Mouse (Mus musculus) MEL (cell line): ENCODE measurements around the gene Samd4. TPM values are rescaled to one million over a fixed set of nuclear protein-coding genes. Genes with fewer than 3 reads are reported as not detected.

ENCODE experiments used
- DNase-seq: peaks from one replicate; pipeline ENCODE4 v3.0.0; 2011; ENCODE audit warnings: low read depth, low spot score
- H3K27ac ChIP-seq: 2 replicates; pipeline ENCODE4 v1.5.1; 2012; ENCODE audit warnings: low read depth, mild to moderate bottlenecking, control low read depth, low read length, moderate library complexity; ENCODE audit not compliant: control insufficient read depth
- H3K27me3 ChIP-seq, 2 experiments: fragments of 150-350 bp in 1 of 2; sonication (generic) in 1 of 2; 2 replicates each; pipeline ENCODE4 v1.6.1; 2012; ENCODE audit warnings: low read length in 2 of 2, mild to moderate bottlenecking in 2 of 2, improper control_type of control experiment in 1 of 2, moderate library complexity in 1 of 2; ENCODE audit not compliant: insufficient read depth in 2 of 2, control insufficient read depth in 1 of 2
- H3K36me3 ChIP-seq, 2 experiments: 2 replicates each; pipeline ENCODE4 v1.6.1; 2012 to 2014; ENCODE audit warnings: low read length in 2 of 2, improper control_type of control experiment in 1 of 2, inconsistent platforms in 1 of 2, mild to moderate bottlenecking in 1 of 2; ENCODE audit not compliant: insufficient read depth in 2 of 2, control insufficient read depth in 1 of 2
- H3K4me1 ChIP-seq, 2 experiments: fragments of 150-350 bp in 1 of 2; sonication (generic) in 1 of 2; 2 replicates each; pipeline ENCODE4 v1.6.1; 2012; ENCODE audit warnings: low read length in 2 of 2, improper control_type of control experiment in 1 of 2, mild to moderate bottlenecking in 1 of 2; ENCODE audit not compliant: insufficient read depth in 2 of 2, control insufficient read depth in 1 of 2
- H3K4me3 ChIP-seq, 2 experiments: fragments of 150-350 bp in 1 of 2; sonication (generic) in 1 of 2; 2 replicates each; pipeline ENCODE4 v1.5.1; 2012; ENCODE audit warnings: low read depth in 2 of 2, low read length in 2 of 2, mild to moderate bottlenecking in 2 of 2, moderate library complexity in 2 of 2, control low read depth in 1 of 2, improper control_type of control experiment in 1 of 2; ENCODE audit not compliant: control insufficient read depth in 1 of 2, insufficient read depth in 1 of 2
- H3K79me2 ChIP-seq: 2 replicates; pipeline ENCODE4 v1.6.1; 2012; ENCODE audit warnings: mild to moderate bottlenecking, low read length, moderate library complexity; ENCODE audit not compliant: control insufficient read depth, poor library complexity, insufficient read depth
- H3K9ac ChIP-seq: 2 replicates; pipeline ENCODE4 v1.6.1; 2012; ENCODE audit warnings: low read depth, mild to moderate bottlenecking, control low read depth, low read length, moderate library complexity; ENCODE audit not compliant: control insufficient read depth, poor library complexity, severe bottlenecking
- H3K9me3 ChIP-seq: fragments of 150-350 bp; sonication (generic); replicated peaks from 2 replicates; pipeline ENCODE4 v1.6.1; 2012; ENCODE audit warnings: mild to moderate bottlenecking, low read length, improper control_type of control experiment, moderate library complexity; ENCODE audit not compliant: insufficient read depth
- BHLHE40 ChIP-seq: IDR thresholded peaks from 2 replicates; pipeline ENCODE4 v1.6.1; 2012; ENCODE audit warnings: low read depth, mild to moderate bottlenecking, inconsistent platforms, low read length, improper control_type of control experiment, borderline replicate concordance
- CHD2 ChIP-seq: IDR thresholded peaks from 2 replicates; pipeline ENCODE4 v1.6.1; 2011; ENCODE audit warnings: low read length, improper control_type of control experiment
- E2F4 ChIP-seq: IDR thresholded peaks from 2 replicates; pipeline ENCODE4 v1.6.1; 2011; ENCODE audit warnings: low read depth, low read length, improper control_type of control experiment, borderline replicate concordance
- EP300 ChIP-seq, 2 experiments: IDR thresholded peaks; 2 replicates each; pipeline ENCODE4 v1.6.1; 2011; ENCODE audit warnings: improper control_type of control experiment in 2 of 2, low read length in 2 of 2, low read depth in 1 of 2, mild to moderate bottlenecking in 1 of 2
- GABPA ChIP-seq: IDR thresholded peaks from 2 replicates; pipeline ENCODE4 v1.6.1; 2012; ENCODE audit warnings: low read depth, mild to moderate bottlenecking, inconsistent platforms, low read length, improper control_type of control experiment, moderate library complexity
- GATA1 ChIP-seq: IDR thresholded peaks from 2 replicates; pipeline ENCODE4 v1.6.1; 2011; ENCODE audit warnings: low read depth, low read length, improper control_type of control experiment
- HCFC1 ChIP-seq: IDR thresholded peaks from 2 replicates; pipeline ENCODE4 v1.6.1; 2012; ENCODE audit warnings: low read depth, mild to moderate bottlenecking, inconsistent platforms, low read length, improper control_type of control experiment, moderate library complexity
- KAT2A ChIP-seq: conservative IDR thresholded peaks from 2 replicates; pipeline ENCODE4 v1.6.1; 2012; ENCODE audit warnings: low read depth, low read length, improper control_type of control experiment, inconsistent platforms
- MAX ChIP-seq: IDR thresholded peaks from 2 replicates; pipeline ENCODE4 v1.6.1; 2011; ENCODE audit warnings: low read length, improper control_type of control experiment
- MEF2A ChIP-seq: IDR thresholded peaks from 2 replicates; pipeline ENCODE4 v1.6.1; 2014; ENCODE audit warnings: low read depth, mild to moderate bottlenecking, inconsistent platforms, low read length, improper control_type of control experiment; ENCODE audit not compliant: poor library complexity, insufficient replicate concordance, severe bottlenecking; ENCODE audit errors: extremely low read depth
- MXI1 ChIP-seq: IDR thresholded peaks from 2 replicates; pipeline ENCODE4 v1.6.1; 2011; ENCODE audit warnings: mild to moderate bottlenecking, low read depth, low read length, improper control_type of control experiment
- MYB ChIP-seq: IDR thresholded peaks from 2 replicates; pipeline ENCODE4 v1.6.1; 2011; ENCODE audit warnings: mild to moderate bottlenecking, low read depth, low read length, improper control_type of control experiment
- MYC ChIP-seq: IDR thresholded peaks from 2 replicates; pipeline ENCODE4 v1.6.1; 2011; ENCODE audit warnings: low read depth, mild to moderate bottlenecking, low read length, improper control_type of control experiment, moderate library complexity
- POLR2AphosphoS2 ChIP-seq: IDR thresholded peaks from 2 replicates; pipeline ENCODE4 v1.6.1; 2011; ENCODE audit warnings: low read length, improper control_type of control experiment
- POLR2AphosphoS5 ChIP-seq: IDR thresholded peaks from 2 replicates; pipeline ENCODE4 v1.6.1; 2012; ENCODE audit warnings: low read depth, borderline replicate concordance, mild to moderate bottlenecking, inconsistent platforms, low read length, moderate library complexity, mixed read lengths
- RAD21 ChIP-seq: IDR thresholded peaks from 2 replicates; pipeline ENCODE4 v1.6.1; 2011; ENCODE audit warnings: mild to moderate bottlenecking, low read depth, low read length, improper control_type of control experiment
- RCOR1 ChIP-seq: IDR thresholded peaks from 2 replicates; pipeline ENCODE4 v1.6.1; 2012; ENCODE audit warnings: low read depth, mild to moderate bottlenecking, inconsistent platforms, low read length, improper control_type of control experiment
- SIN3A ChIP-seq: IDR thresholded peaks from 2 replicates; pipeline ENCODE4 v1.6.1; 2012; ENCODE audit warnings: low read length, improper control_type of control experiment, inconsistent platforms
- SMC3 ChIP-seq: IDR thresholded peaks from 2 replicates; pipeline ENCODE4 v1.6.1; 2011; ENCODE audit warnings: low read depth, low read length, improper control_type of control experiment
- TAL1 ChIP-seq: IDR thresholded peaks from 2 replicates; pipeline ENCODE4 v1.6.1; 2012; ENCODE audit warnings: mild to moderate bottlenecking, inconsistent platforms, low read length, moderate library complexity, mixed read lengths
- TBP ChIP-seq: IDR thresholded peaks from 2 replicates; pipeline ENCODE4 v1.8.0; 2011; ENCODE audit warnings: low read depth, low read length, improper control_type of control experiment
- UBTF ChIP-seq: IDR thresholded peaks from 2 replicates; pipeline ENCODE4 v1.6.1; 2012; ENCODE audit warnings: low read depth, mild to moderate bottlenecking, inconsistent platforms, low read length, improper control_type of control experiment, moderate library complexity, borderline replicate concordance; ENCODE audit not compliant: insufficient read depth
- USF2 ChIP-seq, 2 experiments: IDR thresholded peaks; 2 replicates each; pipeline ENCODE4 v1.6.1; 2011 to 2012; ENCODE audit warnings: improper control_type of control experiment in 2 of 2, low read length in 2 of 2, borderline replicate concordance in 1 of 2, inconsistent platforms in 1 of 2, low read depth in 1 of 2, mild to moderate bottlenecking in 1 of 2; ENCODE audit not compliant: insufficient read depth in 1 of 2
- ZC3H11A ChIP-seq: IDR thresholded peaks from 2 replicates; pipeline ENCODE4 v1.6.1; 2012; ENCODE audit warnings: low read depth, mild to moderate bottlenecking, inconsistent platforms, low read length, improper control_type of control experiment
- ZKSCAN1 ChIP-seq: IDR thresholded peaks from 2 replicates; pipeline ENCODE4 v1.6.1; 2012; ENCODE audit warnings: low read depth, mild to moderate bottlenecking, inconsistent platforms, low read length, improper control_type of control experiment, moderate library complexity
- ZNF384 ChIP-seq: IDR thresholded peaks from 2 replicates; pipeline ENCODE4 v1.6.1; 2012; ENCODE audit warnings: low read depth, mild to moderate bottlenecking, inconsistent platforms, low read length, improper control_type of control experiment
- polyA plus RNA-seq, 2 experiments: library from polyadenylated mRNA; stranded (reverse) in 1 of 2; unstranded in 1 of 2; fragments of >175 nt in 1 of 2; fragments of >200 nt in 1 of 2; gene quantifications; 2 replicates each; pipeline versions ENCODE4 v1.2.1 to v1.2.4; 2012; ENCODE audit warnings: low replicate concordance in 2 of 2, low read depth in 1 of 2; ENCODE audit not compliant: insufficient read length in 2 of 2, insufficient read depth in 1 of 2, missing spikeins in 1 of 2
- total RNA-seq: library from RNA; depleted of rRNA; stranded (reverse); fragments of 300-350 nt; gene quantifications from 2 replicates; pipeline ENCODE4 v1.2.3, GENCODE M21; 2012

Samd4 gene
- total and polyA plus RNA-seq, 3 experiments, result 0.04 to 0.08 TPM; not detected in 1

DNA sequence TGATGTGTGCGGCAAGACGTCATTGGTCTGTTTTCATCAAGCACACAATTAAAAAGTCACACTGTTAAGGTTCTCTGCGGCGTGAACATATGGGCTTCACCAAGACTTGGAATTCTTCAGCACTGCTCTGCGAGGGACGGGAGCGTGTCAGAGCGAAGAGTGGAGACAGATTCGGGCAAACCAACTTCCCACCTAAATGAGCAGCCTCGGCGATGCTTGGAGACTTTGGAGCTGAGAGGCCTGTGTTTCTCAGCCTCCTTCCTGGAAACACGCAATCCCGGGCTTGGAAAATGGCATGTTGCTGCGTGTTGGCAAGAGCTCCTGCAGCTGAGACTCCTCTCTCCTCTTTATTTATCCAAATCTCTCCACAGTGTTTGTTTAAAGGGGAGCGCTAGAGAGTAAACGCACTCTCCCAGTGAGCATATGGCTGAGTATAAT lies 210.7 kb downstream of the Samd4 start:
- peaks cover 0 to 15% of the 10 kb centered on the region in 2 experiments; a peak in 2 of 4 replicates for H3K4me1 ChIP-seq
- H3K79me2 ChIP-seq, result no peaks in the 10 kb centered on the region
- H3K27ac ChIP-seq, result no peak overlapping the region
- no peak for DNase-seq
- no peaks in the 10 kb centered on the region for H3K9me3 ChIP-seq
- H3K36me3 ChIP-seq, result no peaks in the 10 kb centered on the region; a peak in 1 of 4 replicates
- no peak overlapping the region for H3K9ac ChIP-seq
- no peaks in the 10 kb centered on the region for H3K27me3 ChIP-seq
- TF ChIP-seq POLR2AphosphoS2, result no peak
- TF ChIP-seq POLR2AphosphoS5, result no peak
- TF ChIP-seq GABPA, result no peak
- no peak for TF ChIP-seq E2F4
- no peak for TF ChIP-seq MYC
- TF ChIP-seq EP300 (IDR thresholded peaks at IDR 0.05; ENCODE audit: low read depth in 1 of 2, low read length in 2 of 2), result no peak
- no peak for TF ChIP-seq USF2 (IDR thresholded peaks at IDR 0.05; ENCODE audit: borderline replicate concordance in 1 of 2, insufficient read depth in 1 of 2, low read depth in 1 of 2, low read length in 2 of 2)
- TF ChIP-seq TBP, result no peak
- no peak for TF ChIP-seq MXI1
- no peak for TF ChIP-seq RCOR1
- TF ChIP-seq TAL1, result no peak
- TF ChIP-seq SMC3, result no peak
- TF ChIP-seq ZC3H11A, result no peak
- no peak for TF ChIP-seq HCFC1
- TF ChIP-seq KAT2A, result no peak
- no peak for TF ChIP-seq ZKSCAN1
- TF ChIP-seq CHD2, result no peak
- no peak for TF ChIP-seq BHLHE40
- TF ChIP-seq MAX, result no peak
- no peak overlapping the region for H3K4me3 ChIP-seq

DNA sequence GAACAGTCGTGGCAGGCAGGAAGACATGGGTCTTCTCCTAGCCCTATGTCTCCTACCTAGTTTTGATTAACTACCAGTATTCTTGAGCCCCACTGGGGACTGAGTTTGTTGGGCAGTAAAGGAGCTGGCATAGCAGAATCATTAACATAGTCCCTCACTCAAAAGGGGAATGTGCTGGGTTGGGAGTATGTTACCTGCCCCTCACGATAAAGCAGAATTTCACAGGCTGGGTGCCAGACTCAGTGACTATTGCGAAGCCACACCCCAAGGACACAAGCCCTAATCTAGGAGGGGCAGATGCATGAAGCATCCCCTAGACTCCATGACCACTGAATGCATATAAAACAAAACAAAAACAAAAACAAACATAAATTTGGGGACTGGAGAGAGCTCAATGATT lies 212.4 kb downstream of the Samd4 start:
- Histone ChIP-seq H3K27ac (no peak overlapping the region), H3K9ac (no peak overlapping the region), H3K4me1 (peaks cover 0 to 15% of the 10 kb centered on the region in 2 experiments; a peak in 2 of 4 replicates), H3K4me3 (no peak overlapping the region), H3K36me3 (no peaks in the 10 kb centered on the region; a peak in 1 of 4 replicates), H3K9me3 (no peaks in the 10 kb centered on the region), H3K27me3 (no peaks in the 10 kb centered on the region), H3K79me2 (no peaks in the 10 kb centered on the region)
- DNase-seq, result peak; percentile 10
- no peak for TF ChIP-seq SMC3
- no peak for TF ChIP-seq E2F4
- TF ChIP-seq POLR2AphosphoS5, result no peak
- TF ChIP-seq ZC3H11A, result no peak
- TF ChIP-seq MEF2A, result no peak
- TF ChIP-seq TAL1, result no peak
- no peak for TF ChIP-seq KAT2A
- TF ChIP-seq UBTF, result no peak
- TF ChIP-seq USF2 (IDR thresholded peaks at IDR 0.05; ENCODE audit: borderline replicate concordance in 1 of 2, insufficient read depth in 1 of 2, low read depth in 1 of 2, low read length in 2 of 2), result no peak
- TF ChIP-seq SIN3A, result no peak
- TF ChIP-seq GATA1, result no peak
- no peak for TF ChIP-seq GABPA
- TF ChIP-seq ZNF384, result no peak
- TF ChIP-seq HCFC1, result no peak
- no peak for TF ChIP-seq RAD21
- no peak for TF ChIP-seq MYB
- no peak for TF ChIP-seq BHLHE40
- TF ChIP-seq, all 39 proteins: peak for 0
